Mouse (Mus musculus): Measurements from ENCODE around the gene Rab20. TPM values are rescaled to one million over a fixed set of nuclear protein-coding genes. Genes with fewer than 3 reads are reported as not detected.

The Rab20 gene
- polyA plus RNA-seq, 1 experiment = 2.1 TPM

GRCm38 (mm10) chr8:11464707-11464964 is 13.9 kb downstream of the Rab20 start:
- TF ChIP-seq CEBPB (IDR thresholded peaks at IDR 0.05; ENCODE audit: low read depth) = no peak
- TF ChIP-seq MYOG (IDR thresholded peaks at IDR 0.05; ENCODE audit: control insufficient read depth, extremely low read depth, insufficient read length) = no peak
- no peak for TF ChIP-seq MYOD1 (IDR thresholded peaks at IDR 0.05; ENCODE audit: control insufficient read depth, insufficient read length, low read depth)
- TF ChIP-seq FOSL1 (IDR thresholded peaks at IDR 0.05; ENCODE audit: insufficient read depth, low read length, poor library complexity, severe bottlenecking) = no peak
- no peak for TF ChIP-seq MAX (IDR thresholded peaks at IDR 0.05)
- no peak for TF ChIP-seq CTCF (IDR thresholded peaks at IDR 0.05; ENCODE audit: control insufficient read depth, insufficient read depth, insufficient read length)
- no peak for TF ChIP-seq USF1 (IDR thresholded peaks at IDR 0.05; ENCODE audit: low read depth)

GRCm38 (mm10) chr8:11463889-11464706 is 14.4 kb downstream of the Rab20 start:
- no peak overlapping the region for H3ac ChIP-seq (ENCODE audit: control insufficient read depth, insufficient read length, low read depth)
- no peaks in the 10 kb centered on the region for H3K79me2 ChIP-seq (ENCODE audit: control insufficient read depth, insufficient read depth)
- no peaks in the 10 kb centered on the region for H3K79me3 ChIP-seq (ENCODE audit: low read depth)
- no peaks in the 10 kb centered on the region for H3K36me3 ChIP-seq (ENCODE audit: control insufficient read depth, insufficient read depth)
- H3K27me3 ChIP-seq (ENCODE audit: control insufficient read depth, insufficient read depth, insufficient read length) = no peaks in the 10 kb centered on the region
- no peak for TF ChIP-seq CTCF (IDR thresholded peaks at IDR 0.05; ENCODE audit: control insufficient read depth, insufficient read depth, insufficient read length)
- peak; percentile 19 for TF ChIP-seq MYOD1 (IDR thresholded peaks at IDR 0.05; ENCODE audit: control insufficient read depth, insufficient read length, low read depth)
- no peak for TF ChIP-seq MYOG (IDR thresholded peaks at IDR 0.05; ENCODE audit: control insufficient read depth, extremely low read depth, insufficient read length)
- no peak for TF ChIP-seq MAX (IDR thresholded peaks at IDR 0.05)
- no peak for TF ChIP-seq CEBPB (IDR thresholded peaks at IDR 0.05; ENCODE audit: low read depth)
- no peak for TF ChIP-seq FOSL1 (IDR thresholded peaks at IDR 0.05; ENCODE audit: insufficient read depth, low read length, poor library complexity, severe bottlenecking)
- TF ChIP-seq USF1 (IDR thresholded peaks at IDR 0.05; ENCODE audit: low read depth) = no peak
- no peak overlapping the region for H3K4me3 ChIP-seq (ENCODE audit: insufficient read depth, poor library complexity, severe bottlenecking)

More at GRCm38 (mm10) chr8:11464707-11464964, 13.9 kb downstream of the Rab20 start:
- Histone ChIP-seq H3K79me2 (ENCODE audit: control insufficient read depth, insufficient read depth) (no peaks in the 10 kb centered on the region), H3K79me3 (ENCODE audit: low read depth) (no peaks in the 10 kb centered on the region), H3K27me3 (ENCODE audit: control insufficient read depth, insufficient read depth, insufficient read length) (no peaks in the 10 kb centered on the region), H3ac (ENCODE audit: control insufficient read depth, insufficient read length, low read depth) (no peak overlapping the region), H3K36me3 (ENCODE audit: control insufficient read depth, insufficient read depth) (no peaks in the 10 kb centered on the region), H3K4me3 (ENCODE audit: insufficient read depth, poor library complexity, severe bottlenecking) (no peak overlapping the region)

GRCm38 (mm10) chr8:11463541-11463888 is 15.0 kb downstream of the Rab20 start:
- H3K79me3 ChIP-seq (ENCODE audit: low read depth) = no peaks in the 10 kb centered on the region
- no peaks in the 10 kb centered on the region for H3K27me3 ChIP-seq (ENCODE audit: control insufficient read depth, insufficient read depth, insufficient read length)
- no peak overlapping the region for H3ac ChIP-seq (ENCODE audit: control insufficient read depth, insufficient read length, low read depth)
- H3K36me3 ChIP-seq (ENCODE audit: control insufficient read depth, insufficient read depth) = no peaks in the 10 kb centered on the region
- TF ChIP-seq USF1 (IDR thresholded peaks at IDR 0.05; ENCODE audit: low read depth) (no peak), FOSL1 (IDR thresholded peaks at IDR 0.05; ENCODE audit: insufficient read depth, low read length, poor library complexity, severe bottlenecking) (no peak), CEBPB (IDR thresholded peaks at IDR 0.05; ENCODE audit: low read depth) (no peak), MYOD1 (IDR thresholded peaks at IDR 0.05; ENCODE audit: control insufficient read depth, insufficient read length, low read depth) (no peak), MYOG (IDR thresholded peaks at IDR 0.05; ENCODE audit: control insufficient read depth, extremely low read depth, insufficient read length) (no peak), MAX (IDR thresholded peaks at IDR 0.05) (no peak), CTCF (IDR thresholded peaks at IDR 0.05; ENCODE audit: control insufficient read depth, insufficient read depth, insufficient read length) (no peak)
- no peaks in the 10 kb centered on the region for H3K79me2 ChIP-seq (ENCODE audit: control insufficient read depth, insufficient read depth)
- H3K4me3 ChIP-seq (ENCODE audit: insufficient read depth, poor library complexity, severe bottlenecking) = no peak overlapping the region

- Histone ChIP-seq H3K79me2 (ENCODE audit: control insufficient read depth, insufficient read depth) (no peaks in the 10 kb centered on the region), H3K79me3 (ENCODE audit: low read depth) (no peaks in the 10 kb centered on the region), H3ac (ENCODE audit: control insufficient read depth, insufficient read length, low read depth) (no peak overlapping the region), H3K27me3 (ENCODE audit: control insufficient read depth, insufficient read depth, insufficient read length) (no peaks in the 10 kb centered on the region), H3K4me3 (ENCODE audit: insufficient read depth, poor library complexity, severe bottlenecking) (no peak overlapping the region), H3K36me3 (ENCODE audit: control insufficient read depth, insufficient read depth) (no peaks in the 10 kb centered on the region)
- TF ChIP-seq MYOD1 (IDR thresholded peaks at IDR 0.05; ENCODE audit: control insufficient read depth, insufficient read length, low read depth) (no peak), CTCF (IDR thresholded peaks at IDR 0.05; ENCODE audit: control insufficient read depth, insufficient read depth, insufficient read length) (no peak), CEBPB (IDR thresholded peaks at IDR 0.05; ENCODE audit: low read depth) (no peak), MAX (IDR thresholded peaks at IDR 0.05) (no peak), MYOG (IDR thresholded peaks at IDR 0.05; ENCODE audit: control insufficient read depth, extremely low read depth, insufficient read length) (no peak), USF1 (IDR thresholded peaks at IDR 0.05; ENCODE audit: low read depth) (no peak), FOSL1 (IDR thresholded peaks at IDR 0.05; ENCODE audit: insufficient read depth, low read length, poor library complexity, severe bottlenecking) (no peak)
Observed at GRCm38 (mm10) chr8:11462641-11463040, 15.9 kb downstream of the Rab20 start.

GRCm38 (mm10) chr8:11461847-11462246 is 16.7 kb downstream of the Rab20 start:
- Histone ChIP-seq H3K79me2 (ENCODE audit: control insufficient read depth, insufficient read depth) (no peaks in the 10 kb centered on the region), H3K4me3 (ENCODE audit: insufficient read depth, poor library complexity, severe bottlenecking) (no peak overlapping the region), H3K27me3 (ENCODE audit: control insufficient read depth, insufficient read depth, insufficient read length) (no peaks in the 10 kb centered on the region), H3K79me3 (ENCODE audit: low read depth) (no peaks in the 10 kb centered on the region), H3ac (ENCODE audit: control insufficient read depth, insufficient read length, low read depth) (no peak overlapping the region), H3K36me3 (ENCODE audit: control insufficient read depth, insufficient read depth) (no peaks in the 10 kb centered on the region)
- TF ChIP-seq MYOG (IDR thresholded peaks at IDR 0.05; ENCODE audit: control insufficient read depth, extremely low read depth, insufficient read length) (no peak), FOSL1 (IDR thresholded peaks at IDR 0.05; ENCODE audit: insufficient read depth, low read length, poor library complexity, severe bottlenecking) (no peak), USF1 (IDR thresholded peaks at IDR 0.05; ENCODE audit: low read depth) (no peak), MYOD1 (IDR thresholded peaks at IDR 0.05; ENCODE audit: control insufficient read depth, insufficient read length, low read depth) (no peak), MAX (IDR thresholded peaks at IDR 0.05) (no peak), CTCF (IDR thresholded peaks at IDR 0.05; ENCODE audit: control insufficient read depth, insufficient read depth, insufficient read length) (no peak), CEBPB (IDR thresholded peaks at IDR 0.05; ENCODE audit: low read depth) (no peak)
